Mouse (Mus musculus) brain, embryonic 14.5 days (tissue): ENCODE data around the gene Sp3.

Experiments
- CTCF ChIP-seq: fragments of 200-500 bp; IDR thresholded peaks from 2 replicates; pipeline ENCODE4 v1.5.1; 2012; ENCODE audit warnings: inconsistent platforms, mild to moderate bottlenecking, moderate library complexity, borderline replicate concordance; ENCODE audit not compliant: insufficient read depth, insufficient read length; ENCODE audit errors: extremely low read depth
- POLR2A ChIP-seq: fragments of 200-500 bp; IDR thresholded peaks from 2 replicates; pipeline ENCODE4 v1.6.1; 2012; ENCODE audit warnings: mild to moderate bottlenecking, inconsistent platforms, borderline replicate concordance; ENCODE audit not compliant: poor library complexity, insufficient read depth, insufficient read length, severe bottlenecking; ENCODE audit errors: extremely low read depth

DNA sequence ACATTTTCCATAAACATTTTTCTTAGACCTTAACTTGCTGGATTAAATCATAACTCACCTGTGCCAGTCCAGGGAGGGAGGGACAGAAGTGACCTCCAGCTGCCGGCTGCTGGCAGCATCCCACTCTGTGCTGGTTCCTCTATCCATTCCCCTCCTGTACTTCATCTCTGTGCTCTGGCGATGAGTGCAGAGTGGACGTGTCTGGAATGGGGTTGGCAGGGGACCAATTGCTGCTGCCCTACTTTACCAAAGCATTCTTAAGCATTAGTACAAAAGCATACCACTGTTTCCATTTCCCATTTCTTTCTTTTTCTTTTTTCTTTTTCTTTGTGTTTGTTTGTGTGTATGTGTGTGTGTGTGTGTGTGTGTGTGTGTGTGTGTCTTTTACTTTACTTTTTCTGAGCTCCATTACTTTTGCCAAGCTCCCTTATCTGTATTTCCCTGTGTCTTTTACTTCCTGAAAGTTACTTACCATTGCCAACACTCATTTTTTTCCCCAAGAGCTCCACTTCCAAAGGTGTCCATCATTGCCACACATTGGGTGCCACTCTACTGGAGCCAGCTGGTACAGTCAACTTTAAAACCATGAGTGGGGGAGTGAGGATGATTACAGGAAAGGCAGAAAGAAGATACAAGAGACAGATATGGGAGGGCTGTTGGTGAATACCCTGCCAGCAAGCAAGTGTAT lies 82.0 kb downstream of the Sp3 start:
- TF ChIP-seq CTCF (no peak), POLR2A (no peak)
